Mouse (Mus musculus) lung, adult 2 months (tissue): ENCODE measurements around the gene Tmem98.

Experiments used
- CTCF ChIP-seq: fragments of 200-500 bp; IDR thresholded peaks from 2 replicates; pipeline ENCODE4 v1.5.1; 2011; ENCODE audit warnings: mild to moderate bottlenecking, low read length, control low read depth; ENCODE audit not compliant: insufficient read depth
- POLR2A ChIP-seq: fragments of 200-500 bp; IDR thresholded peaks from 2 replicates; pipeline ENCODE4 v1.6.1; 2011; ENCODE audit warnings: low read depth, mild to moderate bottlenecking, control low read depth, low read length, borderline replicate concordance; ENCODE audit errors: extremely low read depth

- TF ChIP-seq CTCF = no peak
- TF ChIP-seq POLR2A = no peak
These were observed 36.1 kb downstream of the Tmem98 start for GRCm38 (mm10) chr11:80846115-80846514.
